Mouse (Mus musculus) kidney, embryonic 16.5 days (tissue): ENCODE data around the gene Kif2a. TPM values are rescaled to one million over a fixed set of nuclear protein-coding genes. Genes with fewer than 3 reads are reported as not detected.
A peak's percentile ranks its signal among the peaks of the same experiment; 100 is the strongest.

ENCODE experiments used
- ATAC-seq: fragments of 200-750 bp; cut with Nextera tagmentation; 2 replicates; pipeline ENCODE4 v1.8.0; 2017; ENCODE audit warnings: moderate TSS enrichment; ENCODE audit not compliant: low FRiP score, low TSS enrichment
- H3K27ac ChIP-seq: fragments of 300-500 bp; sonication (generic); 2 replicates; pipeline ENCODE4 v1.5.1; 2014; ENCODE audit warnings: low read length
- H3K27me3 ChIP-seq: fragments of 300-500 bp; sonication (generic); 2 replicates; pipeline ENCODE4 v1.6.1; 2014; ENCODE audit warnings: low read length, control low read depth, mixed read lengths; ENCODE audit not compliant: insufficient read depth
- H3K36me3 ChIP-seq: fragments of 300-500 bp; sonication (generic); 2 replicates; pipeline ENCODE4 v1.6.1; 2014; ENCODE audit warnings: low read length, control low read depth, mixed read lengths; ENCODE audit not compliant: insufficient read depth
- H3K4me1 ChIP-seq: fragments of 300-500 bp; sonication (generic); 2 replicates; pipeline ENCODE4 v1.6.1; 2014; ENCODE audit warnings: low read length, control low read depth, mixed read lengths; ENCODE audit not compliant: insufficient read depth
- H3K4me2 ChIP-seq: fragments of 300-500 bp; sonication (generic); replicated peaks from 2 replicates; pipeline ENCODE4 v1.6.1; 2014; ENCODE audit warnings: low read depth, low read length
- H3K4me3 ChIP-seq: fragments of 300-500 bp; sonication (generic); 2 replicates; pipeline ENCODE4 v1.5.1; 2014; ENCODE audit warnings: mild to moderate bottlenecking, low read length
- H3K9ac ChIP-seq: fragments of 300-500 bp; sonication (generic); replicated peaks from 2 replicates; pipeline ENCODE4 v1.6.1; 2014; ENCODE audit warnings: low read length
- H3K9me3 ChIP-seq: fragments of 300-500 bp; sonication (generic); 2 replicates; pipeline ENCODE4 v1.6.1; 2016; ENCODE audit warnings: low read length, control low read depth
- WGBS: fragments of 180-500 bp; shearing (Covaris S2); extraction: QIAGEN DNeasy Blood & Tissue Kit; methylation state at CpG from one replicate; pipeline ENCODE4 v1.1.7; 2014; 5-methylcytosine and 5-hydroxymethylcytosine counted together
- polyA plus RNA-seq: library from polyadenylated mRNA; unstranded; fragments of >200 nt; fragmentation: Nextera tagmentation; extraction: Ambion mirVana; gene quantifications from 2 replicates; pipeline ENCODE4 v1.2.1, GENCODE M21; 2015

Kif2a gene
- polyA plus RNA-seq, 1 experiment from 2014 or later: 9.8 TPM

GRCm38 (mm10) chr13:106996891-106997290 is 25.0 kb downstream of the Kif2a start:
- WGBS: 88% methylated on average over 2 of the region's 2 CpGs
- H3K27ac ChIP-seq: no peak overlapping the region
- 0 out of 2 replicates have a peak, but pooled peaks cover 4% of the 10 kb centered on the region for H3K4me1 ChIP-seq
- no peaks in the 10 kb centered on the region for H3K9me3 ChIP-seq
- no peak overlapping the region for H3K4me2 ChIP-seq
- H3K4me3 ChIP-seq: no peak overlapping the region
- no peak for ATAC-seq
- H3K27me3 ChIP-seq: no peaks in the 10 kb centered on the region
- peaks cover 5% of the 10 kb centered on the region; the same call in 1 of the 2 replicates for H3K36me3 ChIP-seq
- no peak overlapping the region for H3K9ac ChIP-seq

GRCm38 (mm10) chr13:106961496-106961895 is 60.4 kb downstream of the Kif2a start:
- Histone ChIP-seq H3K36me3 (peaks cover 35% of the 10 kb centered on the region), H3K27ac (no peak overlapping the region), H3K4me2 (no peak overlapping the region), H3K9me3 (no peaks in the 10 kb centered on the region), H3K9ac (no peak overlapping the region), H3K27me3 (no peaks in the 10 kb centered on the region), H3K4me1 (no peaks in the 10 kb centered on the region), H3K4me3 (no peak overlapping the region)
- 84% methylated on average over 4 of the region's 4 CpGs for WGBS
- ATAC-seq: no peak

- H3K9me3 ChIP-seq: no peaks in the 10 kb centered on the region
- no peak for ATAC-seq
- peaks cover 41% of the 10 kb centered on the region for H3K36me3 ChIP-seq
- 95% methylated on average over 3 of the region's 3 CpGs for WGBS
- H3K4me2 ChIP-seq: no peak overlapping the region
- no peak overlapping the region for H3K27ac ChIP-seq
- no peak overlapping the region for H3K9ac ChIP-seq
- H3K4me1 ChIP-seq: no peaks in the 10 kb centered on the region
- no peaks in the 10 kb centered on the region for H3K27me3 ChIP-seq
- H3K4me3 ChIP-seq: no peak overlapping the region
Measured at GRCm38 (mm10) chr13:106960557-106960956, 61.4 kb downstream of the Kif2a start.

- no peak for ATAC-seq
- no peak overlapping the region for H3K4me2 ChIP-seq
- no peak overlapping the region for H3K27ac ChIP-seq
- 87% methylated on average over 3 of the region's 3 CpGs for WGBS
- H3K4me3 ChIP-seq: no peak overlapping the region
- H3K9me3 ChIP-seq: no peaks in the 10 kb centered on the region
- no peak overlapping the region for H3K9ac ChIP-seq
- peaks cover 44% of the 10 kb centered on the region for H3K36me3 ChIP-seq
- no peaks in the 10 kb centered on the region for H3K27me3 ChIP-seq
- H3K4me1 ChIP-seq: no peaks in the 10 kb centered on the region
Measured at GRCm38 (mm10) chr13:106958286-106958685, 63.6 kb downstream of the Kif2a start.

GRCm38 (mm10) chr13:106957554-106957953 is 64.4 kb downstream of the Kif2a start:
- no peak overlapping the region for H3K27ac ChIP-seq
- no peak for ATAC-seq
- 86% methylated on average over 4 of the region's 4 CpGs for WGBS
- no peaks in the 10 kb centered on the region for H3K27me3 ChIP-seq
- H3K4me2 ChIP-seq: no peak overlapping the region
- H3K4me1 ChIP-seq: no peaks in the 10 kb centered on the region
- H3K4me3 ChIP-seq: no peak overlapping the region
- H3K9ac ChIP-seq: no peak overlapping the region
- H3K9me3 ChIP-seq: no peaks in the 10 kb centered on the region
- H3K36me3 ChIP-seq: peaks cover 40% of the 10 kb centered on the region

GRCm38 (mm10) chr13:106954880-106955279 is 67.0 kb downstream of the Kif2a start:
- no peak for ATAC-seq
- no peaks in the 10 kb centered on the region for H3K4me1 ChIP-seq
- no peak overlapping the region for H3K4me2 ChIP-seq
- no peaks in the 10 kb centered on the region for H3K27me3 ChIP-seq
- peaks cover 46% of the 10 kb centered on the region for H3K36me3 ChIP-seq
- H3K4me3 ChIP-seq: no peak overlapping the region
- no peaks in the 10 kb centered on the region for H3K9me3 ChIP-seq
- WGBS: 90% methylated on average over 3 of the region's 3 CpGs
- H3K27ac ChIP-seq: no peak overlapping the region
- no peak overlapping the region for H3K9ac ChIP-seq

- H3K4me3 ChIP-seq: peak overlapping the region; percentile 97
- H3K4me2 ChIP-seq: peak overlapping the region; percentile 74
- H3K36me3 ChIP-seq: peaks cover 20% of the 10 kb centered on the region
- H3K4me1 ChIP-seq: peaks cover 11% of the 10 kb centered on the region
- no peak overlapping the region for H3K27ac ChIP-seq
- ATAC-seq: no peak
- no peaks in the 10 kb centered on the region for H3K9me3 ChIP-seq
- WGBS: 5% methylated on average over 6 of the region's 6 CpGs
- H3K9ac ChIP-seq: peak overlapping the region; percentile 92
- no peaks in the 10 kb centered on the region for H3K27me3 ChIP-seq
Measured at GRCm38 (mm10) chr13:106947583-106947982, 74.3 kb downstream of the Kif2a start.

GRCm38 (mm10) chr13:106946594-106947540 is 75.1 kb downstream of the Kif2a start, which contains the start of gene Dimt1:
Dimt1 (plus strand) TSS chr13:106947127.
- Histone ChIP-seq H3K4me3 (peak within 1 kb of the TSS; percentile 97), H3K4me2 (peak within 1 kb of the TSS; percentile 74), H3K27ac (peak within 1 kb of the TSS; percentile 94), H3K9ac (peak within 1 kb of the TSS; percentile 92), H3K9me3 (no peaks in the 10 kb centered on the region), H3K27me3 (no peaks in the 10 kb centered on the region), H3K36me3 (peaks cover 16% of the 10 kb centered on the region), H3K4me1 (peaks cover 11% of the 10 kb centered on the region)
- ATAC-seq: peak; percentile 99
- under 1% methylated on average over 68 of the region's 68 CpGs for WGBS

GRCm38 (mm10) chr13:106945518-106945917 is 76.4 kb downstream of the Kif2a start:
- Histone ChIP-seq H3K36me3 (peaks cover 10% of the 10 kb centered on the region), H3K4me1 (peaks cover 11% of the 10 kb centered on the region), H3K27me3 (no peaks in the 10 kb centered on the region), H3K4me2 (no peak overlapping the region), H3K9me3 (0 out of 2 replicates have a peak, but pooled peaks cover 4% of the 10 kb centered on the region), H3K27ac (no peak overlapping the region), H3K9ac (no peak overlapping the region), H3K4me3 (no peak overlapping the region)
- WGBS: 84% methylated on average over 9 of the region's 9 CpGs
- ATAC-seq: no peak

- Histone ChIP-seq H3K4me3 (no peak overlapping the region), H3K36me3 (no peaks in the 10 kb centered on the region), H3K9me3 (0 out of 2 replicates have a peak, but pooled peaks cover 4% of the 10 kb centered on the region), H3K4me2 (no peak overlapping the region), H3K27me3 (no peaks in the 10 kb centered on the region), H3K4me1 (peaks cover 1% of the 10 kb centered on the region), H3K27ac (no peak overlapping the region), H3K9ac (no peak overlapping the region)
- no peak for ATAC-seq
- WGBS: 82% methylated on average over 1 of the region's 1 CpGs
Measured at GRCm38 (mm10) chr13:106942721-106943120, 79.2 kb downstream of the Kif2a start.
